Mouse (Mus musculus): Measurements from ENCODE around the gene Slc29a3.
"Not testable (repeated sequence)": the region's sequence is repeated elsewhere in the genome, so short reads cannot be mapped to it uniquely, and the experiment has no call there.

Slc29a3 gene

GRCm38 (mm10) chr10:60762126-60762525 lies 9.5 kb upstream of the Slc29a3 start:
- DNase-seq (ENCODE audit: low spot score): no peak

- DNase-seq (ENCODE audit: low spot score): peak; percentile 88
These were observed 7.8 kb upstream of the Slc29a3 start for GRCm38 (mm10) chr10:60760377-60760776.

- peak; percentile 55 for DNase-seq (ENCODE audit: low spot score)
These were observed 4.4 kb upstream of the Slc29a3 start for GRCm38 (mm10) chr10:60756992-60757391.

GRCm38 (mm10) chr10:60756146-60756545 lies 3.6 kb upstream of the Slc29a3 start:
- no peak for DNase-seq (ENCODE audit: low spot score)

- DNase-seq (ENCODE audit: low spot score): no peak
These were observed 1.3 kb upstream of the Slc29a3 start for GRCm38 (mm10) chr10:60753941-60754340.

- no peak for DNase-seq (ENCODE audit: low spot score)
These were observed 667 bp upstream of the Slc29a3 start for GRCm38 (mm10) chr10:60753261-60753660.

GRCm38 (mm10) chr10:60747667-60748212 lies 4.9 kb downstream of the Slc29a3 start:
- no peak for DNase-seq (ENCODE audit: low spot score)

GRCm38 (mm10) chr10:60746512-60746911 lies 6.1 kb downstream of the Slc29a3 start:
- no peak for DNase-seq (ENCODE audit: low spot score)

- DNase-seq (ENCODE audit: low spot score): no peak
These were observed 7.9 kb downstream of the Slc29a3 start for GRCm38 (mm10) chr10:60744543-60745290.

GRCm38 (mm10) chr10:60743681-60744080 lies 8.9 kb downstream of the Slc29a3 start:
- no peak for DNase-seq (ENCODE audit: low spot score)

- DNase-seq (ENCODE audit: low spot score): no peak
These were observed 9.7 kb downstream of the Slc29a3 start for GRCm38 (mm10) chr10:60742942-60743341.

- not testable (repeated sequence) for DNase-seq (ENCODE audit: low spot score)
These were observed 10.3 kb downstream of the Slc29a3 start for GRCm38 (mm10) chr10:60742296-60742695.

GRCm38 (mm10) chr10:60741435-60741834 lies 11.2 kb downstream of the Slc29a3 start:
- no peak for DNase-seq (ENCODE audit: low spot score)

GRCm38 (mm10) chr10:60739619-60740363 lies 12.8 kb downstream of the Slc29a3 start:
- DNase-seq (ENCODE audit: low spot score): no peak

GRCm38 (mm10) chr10:60737886-60738640 lies 14.5 kb downstream of the Slc29a3 start:
- no peak for DNase-seq (ENCODE audit: low spot score)

- DNase-seq (ENCODE audit: low spot score): no peak
These were observed 15.3 kb downstream of the Slc29a3 start for GRCm38 (mm10) chr10:60737169-60737728.

GRCm38 (mm10) chr10:60735737-60736136 lies 16.9 kb downstream of the Slc29a3 start:
- DNase-seq (ENCODE audit: low spot score): no peak

- no peak for DNase-seq (ENCODE audit: low spot score)
These were observed 19.1 kb downstream of the Slc29a3 start for GRCm38 (mm10) chr10:60733471-60733870.

- DNase-seq (ENCODE audit: low spot score): no peak
These were observed 20.2 kb downstream of the Slc29a3 start for GRCm38 (mm10) chr10:60732397-60732861.

GRCm38 (mm10) chr10:60731742-60732141 lies 20.9 kb downstream of the Slc29a3 start:
- no peak for DNase-seq (ENCODE audit: low spot score)

GRCm38 (mm10) chr10:60727301-60727700 lies 25.3 kb downstream of the Slc29a3 start:
- no peak for DNase-seq (ENCODE audit: low spot score)

GRCm38 (mm10) chr10:60726896-60727295 lies 25.7 kb downstream of the Slc29a3 start:
- no peak for DNase-seq (ENCODE audit: low spot score)
